ENCODE assay signal across 16 mouse cellular contexts in the genomic region with DNA sequence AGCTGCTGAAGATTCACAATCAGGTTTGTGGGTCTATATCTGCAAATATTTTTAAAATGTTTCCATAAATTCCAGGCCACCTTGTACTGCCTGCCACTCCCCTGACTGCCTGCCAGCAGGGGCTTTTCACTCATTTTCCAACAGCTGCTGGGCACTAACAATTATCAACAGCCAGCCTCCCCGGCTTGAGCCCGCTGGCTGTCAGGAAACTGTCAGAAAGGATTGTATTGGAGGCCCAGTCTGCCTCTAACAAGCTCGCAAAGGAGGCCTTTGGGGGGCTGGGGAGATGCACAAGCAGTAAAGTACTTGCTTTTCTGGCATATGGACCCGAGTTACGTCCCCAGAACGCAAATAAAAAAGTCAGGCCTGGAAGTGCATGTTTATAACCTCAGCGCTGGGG.
A peak's percentile ranks its signal among the peaks of the same experiment; 100 is the strongest.
DNase-seq lines count a peak whose midpoint lies in the region; ATAC-seq lines count a peak whose summit lies in the region.
"Had no signal": no experiment of that assay in that cellular context is flagged by ENCODE, and none has a peak within 500 bp of the region (broad histone marks: within the 10 kb centered on the region; RNA-seq: fewer than 3 reads in every experiment).

No protein-coding gene starts in this region.

- ATAC-seq in limb, embryonic 11.5 days (ENCODE audit: insufficient number of reproducible peaks, low FRiP score, low TSS enrichment, low read depth) = no peak
- peak; percentile 53; the same call in 1 of the 2 replicates for ATAC-seq in forebrain, embryonic 12.5 days (ENCODE audit: low FRiP score)
- ATAC-seq in limb, embryonic 12.5 days (ENCODE audit: insufficient number of reproducible peaks, insufficient read depth, low FRiP score, low TSS enrichment, low read depth) = no peak
- no peak for ATAC-seq in neural tube, embryonic 13.5 days (ENCODE audit: low read depth)
- ATAC-seq: liver, embryonic 12.5 days; lung, postnatal 0 days had no signal

- H3K9ac ChIP-seq in limb, embryonic 11.5 days (ENCODE audit: low read length) = no peak overlapping the region
- H3K9ac ChIP-seq in forebrain, embryonic 12.5 days = no peak overlapping the region
- H3K9ac ChIP-seq in limb, embryonic 12.5 days (replicated peaks) = no peak overlapping the region
- H3K9ac ChIP-seq in neural tube, embryonic 13.5 days = no peak overlapping the region
- H3K9ac ChIP-seq: heart, embryonic 12.5 days; liver, embryonic 12.5 days had no signal

- H3K4me1 ChIP-seq in limb, embryonic 11.5 days (ENCODE audit: control insufficient read depth, insufficient read depth, low read length) = 0 out of 2 replicates have a peak, but pooled peaks cover 3% of the 10 kb centered on the region
- peaks cover 38% of the 10 kb centered on the region for H3K4me1 ChIP-seq in limb, embryonic 10.5 days
- H3K4me1 ChIP-seq in forebrain, embryonic 12.5 days = peaks cover 20% of the 10 kb centered on the region
- H3K4me1 ChIP-seq in limb, embryonic 12.5 days (replicated peaks) = peaks cover 15% of the 10 kb centered on the region
- H3K4me1 ChIP-seq in neural tube, embryonic 13.5 days (replicated peaks) = peaks cover 30% of the 10 kb centered on the region
- H3K4me1 ChIP-seq: heart, embryonic 12.5 days had no signal

- no peaks in the 10 kb centered on the region for H3K36me3 ChIP-seq in limb, embryonic 11.5 days (ENCODE audit: control insufficient read depth, insufficient read depth, low read length)
- no peaks in the 10 kb centered on the region for H3K36me3 ChIP-seq in limb, embryonic 10.5 days
- H3K36me3 ChIP-seq in forebrain, embryonic 12.5 days (replicated peaks) = no peaks in the 10 kb centered on the region
- no peaks in the 10 kb centered on the region for H3K36me3 ChIP-seq in limb, embryonic 12.5 days
- H3K36me3 ChIP-seq in neural tube, embryonic 13.5 days = no peaks in the 10 kb centered on the region
- H3K36me3 ChIP-seq: heart, embryonic 12.5 days; liver, embryonic 12.5 days had no signal

- no peaks in the 10 kb centered on the region for H3K9me3 ChIP-seq in limb, embryonic 11.5 days (ENCODE audit: control insufficient read depth, low read length)
- H3K9me3 ChIP-seq in limb, embryonic 10.5 days (replicated peaks) = no peaks in the 10 kb centered on the region
- H3K9me3 ChIP-seq in forebrain, embryonic 12.5 days = no peaks in the 10 kb centered on the region
- no peaks in the 10 kb centered on the region for H3K9me3 ChIP-seq in limb, embryonic 12.5 days
- H3K9me3 ChIP-seq in neural tube, embryonic 13.5 days = 0 out of 2 replicates have a peak, but pooled peaks cover 3% of the 10 kb centered on the region
- H3K9me3 ChIP-seq: heart, embryonic 12.5 days; liver, embryonic 12.5 days had no signal

- DNase-seq in limb, embryonic 11.5 days (ENCODE audit: low spot score) = peak; percentile 50
- no peak for DNase-seq in limb, embryonic 10.5 days (ENCODE audit: low spot score)
- DNase-seq in adrenal gland, postnatal 25 days = no peak
- no peak for DNase-seq in layer of hippocampus, postnatal 25 days (ENCODE audit: extremely low spot score in 1 of 2, low spot score in 1 of 2)
- DNase-seq in ovary, postnatal 14 days (ENCODE audit: low spot score) = no peak
- DNase-seq: cerebellum, postnatal 36 days; gastrocnemius, adult 2 months; kidney, adult 2 months; right cerebral cortex, postnatal 25 days had no signal

- no peak overlapping the region for H3K27ac ChIP-seq in limb, embryonic 11.5 days (replicated peaks; ENCODE audit: low read depth, low read length)
- H3K27ac ChIP-seq in limb, embryonic 10.5 days = no peak overlapping the region
- H3K27ac ChIP-seq in forebrain, embryonic 12.5 days = peak overlapping the region; percentile 59; the same call in 1 of the 2 replicates
- H3K27ac ChIP-seq in limb, embryonic 12.5 days = peak overlapping the region; percentile 62; the same call in 1 of the 2 replicates
- peak overlapping the region; percentile 33; the same call in 1 of the 2 replicates for H3K27ac ChIP-seq in neural tube, embryonic 13.5 days (replicated peaks)
- H3K27ac ChIP-seq: gastrocnemius, adult 2 months; liver, embryonic 12.5 days had no signal

- H3K4me3 ChIP-seq in limb, embryonic 11.5 days (ENCODE audit: low read depth, low read length) = no peak overlapping the region
- H3K4me3 ChIP-seq in limb, embryonic 10.5 days = no peak overlapping the region
- H3K4me3 ChIP-seq in forebrain, embryonic 12.5 days (replicated peaks) = no peak overlapping the region
- no peak overlapping the region for H3K4me3 ChIP-seq in limb, embryonic 12.5 days (replicated peaks)
- no peak overlapping the region for H3K4me3 ChIP-seq in neural tube, embryonic 13.5 days
- H3K4me3 ChIP-seq: erythroblast, embryonic 14.5 days; gastrocnemius, adult 2 months; heart, embryonic 12.5 days; liver, embryonic 12.5 days had no signal

- no peak overlapping the region for H3K4me2 ChIP-seq in limb, embryonic 11.5 days (ENCODE audit: low read depth, severe bottlenecking)
- H3K4me2 ChIP-seq in forebrain, embryonic 12.5 days = no peak overlapping the region
- H3K4me2 ChIP-seq in limb, embryonic 12.5 days = no peak overlapping the region
- H3K4me2 ChIP-seq in neural tube, embryonic 13.5 days = no peak overlapping the region
- H3K4me2 ChIP-seq: heart, embryonic 12.5 days; liver, embryonic 12.5 days had no signal

- 24% methylated on average over 7 of the region's 7 CpGs for WGBS in limb, embryonic 11.5 days
- 36% methylated on average over 7 of the region's 7 CpGs for WGBS in limb, embryonic 10.5 days
- 29% methylated on average over 7 of the region's 7 CpGs for WGBS in forebrain, embryonic 12.5 days
- 18% methylated on average over 7 of the region's 7 CpGs for WGBS in limb, embryonic 12.5 days
- WGBS in neural tube, embryonic 13.5 days = 25% methylated on average over 7 of the region's 7 CpGs

- H3K27me3 ChIP-seq in limb, embryonic 11.5 days (ENCODE audit: control insufficient read depth, insufficient read depth, low read length) = no peaks in the 10 kb centered on the region
- peaks cover 11% of the 10 kb centered on the region; the same call in 1 of the 2 replicates for H3K27me3 ChIP-seq in limb, embryonic 10.5 days (ENCODE audit: low read depth, poor library complexity, severe bottlenecking)
- no peaks in the 10 kb centered on the region; the same call in 1 of the 2 replicates for H3K27me3 ChIP-seq in forebrain, embryonic 12.5 days
- H3K27me3 ChIP-seq in limb, embryonic 12.5 days = no peaks in the 10 kb centered on the region
- H3K27me3 ChIP-seq in neural tube, embryonic 13.5 days = no peaks in the 10 kb centered on the region
- H3K27me3 ChIP-seq: heart, embryonic 12.5 days had no signal

Comparison
In these comparisons a context has a peak if more than half of its experiments do, and no peak if none do; other contexts are left out.
1. H3K27ac ChIP-seq: peak in forebrain, embryonic 12.5 days (single experiment), limb, embryonic 12.5 days (single experiment) and neural tube, embryonic 13.5 days (single experiment); none in limb, embryonic 11.5 days (single experiment) and limb, embryonic 10.5 days (single experiment).